ENCODE assay signal across 16 mouse cellular contexts in the genomic region with DNA sequence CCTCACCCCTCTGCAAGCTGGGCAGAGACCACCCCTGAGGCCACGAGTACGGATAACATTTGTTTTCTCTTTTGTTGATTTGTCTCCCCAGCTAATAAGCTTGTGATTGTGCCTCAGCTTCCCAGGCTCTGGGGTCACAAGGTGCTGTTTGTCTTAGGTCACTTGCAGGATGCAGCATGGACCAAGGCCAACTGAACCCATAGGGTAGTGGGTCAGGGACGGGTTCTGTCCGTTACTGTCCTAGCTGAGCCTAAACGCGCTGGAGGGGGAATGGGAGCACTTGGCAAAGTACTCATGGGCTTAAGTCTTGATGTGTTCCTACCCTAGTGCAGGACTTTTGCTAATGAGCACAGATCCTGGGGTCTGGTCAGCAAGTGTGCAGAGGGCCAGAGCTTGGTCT. TPM values are rescaled to one million over a fixed set of nuclear protein-coding genes. Genes with fewer than 3 reads are reported as not detected.
A peak's percentile ranks its signal among the peaks of the same experiment; 100 is the strongest.
DNase-seq lines count a peak whose midpoint lies in the region; ATAC-seq and TF ChIP-seq lines count a peak whose summit lies in the region.
"Had no signal": no experiment of that assay in that cellular context is flagged by ENCODE, and none has a peak within 500 bp of the region (broad histone marks: within the 10 kb centered on the region; RNA-seq: fewer than 3 reads in every experiment).

No protein-coding gene starts in this region.

- intact Hi-C loops in left cerebral cortex, postnatal 10 days (cut with DNase I), result no loop called here

- H3K4me2 ChIP-seq in heart, embryonic 15.5 days, result 0 out of 2 replicates have a peak overlapping the region, but pooled peaks have one; percentile 11
- H3K4me2 ChIP-seq in liver, embryonic 13.5 days, result 0 out of 2 replicates have a peak overlapping the region, but pooled peaks have one; percentile 1
- no peak overlapping the region for H3K4me2 ChIP-seq in stomach, embryonic 16.5 days (ENCODE audit: low read depth, low read length)

- peaks cover 24% of the 10 kb centered on the region for H3K4me1 ChIP-seq in heart, embryonic 15.5 days (replicated peaks)
- peaks cover 32% of the 10 kb centered on the region for H3K4me1 ChIP-seq in spleen, adult 2 months (ENCODE audit: control insufficient read depth, insufficient read depth, insufficient read length)
- peaks cover 94% of the 10 kb centered on the region for H3K4me1 ChIP-seq in liver, embryonic 13.5 days (replicated peaks)
- H3K4me1 ChIP-seq in stomach, embryonic 16.5 days (ENCODE audit: control insufficient read depth, insufficient read depth, low read length), result peaks cover 40% of the 10 kb centered on the region

- H3K27me3 ChIP-seq in heart, embryonic 15.5 days, result no peaks in the 10 kb centered on the region
- no peaks in the 10 kb centered on the region for H3K27me3 ChIP-seq in spleen, adult 2 months (ENCODE audit: control insufficient read depth, insufficient read depth, low read length)
- no peaks in the 10 kb centered on the region for H3K27me3 ChIP-seq in liver, embryonic 13.5 days
- H3K27me3 ChIP-seq in stomach, embryonic 16.5 days (ENCODE audit: control insufficient read depth, insufficient read depth, low read length), result no peaks in the 10 kb centered on the region

- TF ChIP-seq POLR2A in spleen, adult 2 months (IDR thresholded peaks at IDR 0.05; ENCODE audit: low read depth, low read length), result no peak

- no peaks in the 10 kb centered on the region for H3K9me3 ChIP-seq in heart, embryonic 15.5 days (replicated peaks)
- H3K9me3 ChIP-seq in liver, embryonic 13.5 days (replicated peaks), result no peaks in the 10 kb centered on the region
- no peaks in the 10 kb centered on the region for H3K9me3 ChIP-seq in stomach, embryonic 16.5 days (replicated peaks; ENCODE audit: control insufficient read depth, low read length)
- H3K9me3 ChIP-seq: megakaryocyte, embryonic 14.5 days; neural tube, embryonic 13.5 days had no signal

- no peak for DNase-seq in heart, postnatal 4 days
- DNase-seq in spleen, adult 2 months (ENCODE audit: low read depth in 1 of 2, low spot score in 2 of 2), result no peak
- DNase-seq in spleen, postnatal 10 days (ENCODE audit: low spot score in 2 of 2), result no peak
- DNase-seq in liver, embryonic 13.5 days, result no peak
- no peak for DNase-seq in left cerebral cortex, postnatal 10 days (ENCODE audit: extremely low spot score in 1 of 2, low spot score in 2 of 2)
- DNase-seq in urinary bladder, postnatal 14 days (ENCODE audit: low spot score), result no peak
- DNase-seq: thymus, postnatal 25 days had no signal

- H3K36me3 ChIP-seq in heart, embryonic 15.5 days, result peaks cover 35% of the 10 kb centered on the region
- H3K36me3 ChIP-seq in spleen, adult 2 months (ENCODE audit: control insufficient read depth, insufficient read depth, low read length), result peaks cover 14% of the 10 kb centered on the region
- peaks cover 46% of the 10 kb centered on the region for H3K36me3 ChIP-seq in liver, embryonic 13.5 days
- peaks cover 39% of the 10 kb centered on the region for H3K36me3 ChIP-seq in stomach, embryonic 16.5 days (ENCODE audit: control insufficient read depth, insufficient read depth, low read length)

- 77% methylated on average over 6 of the region's 6 CpGs for WGBS in heart, embryonic 15.5 days
- WGBS in spleen, adult 2 months, result 93% methylated on average over 6 of the region's 6 CpGs
- WGBS in liver, embryonic 13.5 days (ENCODE audit: insufficient replicate concordance), result 81% methylated on average over 6 of the region's 6 CpGs
- 84% methylated on average over 6 of the region's 6 CpGs for WGBS in stomach, embryonic 16.5 days

- no peak for TF ChIP-seq CTCF in spleen, adult 2 months (IDR thresholded peaks at IDR 0.05; ENCODE audit: extremely low read depth, insufficient read depth, insufficient read length, insufficient replicate concordance)

- no peak overlapping the region for H3K9ac ChIP-seq in heart, embryonic 15.5 days
- H3K9ac ChIP-seq in liver, embryonic 13.5 days, result peak overlapping the region; percentile 83; the same call in 1 of the 2 replicates
- H3K9ac ChIP-seq in stomach, embryonic 16.5 days (ENCODE audit: low read length), result peak overlapping the region; percentile 80; the same call in 1 of the 2 replicates
- H3K9ac ChIP-seq: lung, embryonic 14.5 days had no signal

- ATAC-seq in heart, embryonic 15.5 days (replicated peaks; ENCODE audit: insufficient number of reproducible peaks, insufficient read depth, low FRiP score, low read depth), result no peak
- no peak for ATAC-seq in liver, embryonic 13.5 days (ENCODE audit: low read depth)
- ATAC-seq in stomach, embryonic 16.5 days (ENCODE audit: insufficient read depth, low FRiP score), result no peak
- ATAC-seq: CD4-positive, CD25-positive, alpha-beta regulatory T cell, adult 4 months had no signal

- H3K27ac ChIP-seq in heart, embryonic 15.5 days, result no peak overlapping the region
- H3K27ac ChIP-seq in spleen, adult 2 months (ENCODE audit: insufficient read depth, low read length), result peak overlapping the region; percentile 90
- H3K27ac ChIP-seq in liver, embryonic 13.5 days, result peak overlapping the region; percentile 96
- peak overlapping the region; percentile 90; the same call in 1 of the 2 replicates for H3K27ac ChIP-seq in stomach, embryonic 16.5 days (ENCODE audit: low read length)
- H3K27ac ChIP-seq: kidney, postnatal 0 days; neural tube, embryonic 13.5 days had no signal

- no peak overlapping the region for H3K4me3 ChIP-seq in heart, embryonic 15.5 days
- 0 out of 2 replicates have a peak overlapping the region, but pooled peaks have one; percentile 20 for H3K4me3 ChIP-seq in spleen, adult 2 months (ENCODE audit: extremely low read depth, insufficient read depth, insufficient read length)
- H3K4me3 ChIP-seq in liver, embryonic 13.5 days (replicated peaks), result no peak overlapping the region
- no peak overlapping the region for H3K4me3 ChIP-seq in stomach, embryonic 16.5 days (replicated peaks; ENCODE audit: low read length)
- H3K4me3 ChIP-seq: megakaryocyte, embryonic 14.5 days; neural tube, embryonic 13.5 days had no signal

RNA-seq across cellular contexts. Expression of a gene that starts 6.8 kb away (rescaled TPM):
- polyA plus RNA-seq in heart, embryonic 15.5 days (2015; fragmentation: Nextera tagmentation; extraction: Ambion mirVana), result 43.0 and 45.2 TPM in 2 replicates
- total RNA-seq in heart, postnatal 4 days (2021), result 10 to 100 TPM; 35.8 to 37.9 TPM
- polyA plus RNA-seq in spleen, adult 2 months (2012; rRNA removed), result 37.3 and 69.8 TPM in 2 replicates
- polyA plus RNA-seq in liver, embryonic 13.5 days (2015; fragmentation: Nextera tagmentation; extraction: Ambion mirVana), result 45.6 and 50.4 TPM in 2 replicates
- polyA plus RNA-seq in stomach, embryonic 16.5 days (2015; fragmentation: Nextera tagmentation; extraction: Ambion mirVana), result 47.6 and 54.3 TPM in 2 replicates
- 10 to 100 TPM; 35.8 to 37.1 TPM for total RNA-seq in left cerebral cortex, postnatal 10 days (2021)

RNA-seq across cellular contexts. Expression of a gene that starts 9.0 kb away (rescaled TPM):
- 28.0 and 45.8 TPM in 2 replicates for polyA plus RNA-seq in heart, embryonic 15.5 days (2015; fragmentation: Nextera tagmentation; extraction: Ambion mirVana)
- 10 to 100 TPM; 36.0 to 39.2 TPM for total RNA-seq in heart, postnatal 4 days (2021)
- 56.3 and 90.3 TPM in 2 replicates for polyA plus RNA-seq in spleen, adult 2 months (2012; rRNA removed)
- 18.0 and 18.2 TPM in 2 replicates for polyA plus RNA-seq in liver, embryonic 13.5 days (2015; fragmentation: Nextera tagmentation; extraction: Ambion mirVana)
- polyA plus RNA-seq in stomach, embryonic 16.5 days (2015; fragmentation: Nextera tagmentation; extraction: Ambion mirVana), result 57.6 and 60.8 TPM in 2 replicates
- total RNA-seq in left cerebral cortex, postnatal 10 days (2021), result 100 to 1,000 TPM; 173 TPM

RNA-seq across cellular contexts. Expression of a gene that starts 13.0 kb away (rescaled TPM):
- 21.0 and 25.5 TPM in 2 replicates for polyA plus RNA-seq in heart, embryonic 15.5 days (2015; fragmentation: Nextera tagmentation; extraction: Ambion mirVana)
- 10 to 100 TPM; 27.3 to 28.7 TPM for total RNA-seq in heart, postnatal 4 days (2021)
- polyA plus RNA-seq in spleen, adult 2 months (2012; rRNA removed), result 12.1 and 17.7 TPM in 2 replicates
- polyA plus RNA-seq in liver, embryonic 13.5 days (2015; fragmentation: Nextera tagmentation; extraction: Ambion mirVana), result 2.7 and 3.9 TPM in 2 replicates
- 23.4 and 23.8 TPM in 2 replicates for polyA plus RNA-seq in stomach, embryonic 16.5 days (2015; fragmentation: Nextera tagmentation; extraction: Ambion mirVana)
- total RNA-seq in left cerebral cortex, postnatal 10 days (2021), result 100 to 1,000 TPM; 756 to 791 TPM

RNA-seq across cellular contexts. Expression of a gene that starts 37.4 kb away (rescaled TPM):
- 5.0 and 11.1 TPM in 2 replicates for polyA plus RNA-seq in heart, embryonic 15.5 days (2015; fragmentation: Nextera tagmentation; extraction: Ambion mirVana)
- total RNA-seq in heart, postnatal 4 days (2021), result 1 to 10 TPM; 8.4 to 8.9 TPM
- polyA plus RNA-seq in spleen, adult 2 months (2012; rRNA removed), result 175 and 297 TPM in 2 replicates
- 4.9 and 6.2 TPM in 2 replicates for polyA plus RNA-seq in liver, embryonic 13.5 days (2015; fragmentation: Nextera tagmentation; extraction: Ambion mirVana)
- 10.0 and 10.5 TPM in 2 replicates for polyA plus RNA-seq in stomach, embryonic 16.5 days (2015; fragmentation: Nextera tagmentation; extraction: Ambion mirVana)
- 100 to 1,000 TPM; 115 to 117 TPM for total RNA-seq in left cerebral cortex, postnatal 10 days (2021)

RNA-seq across cellular contexts. Expression of a gene that starts 40.7 kb away (rescaled TPM):
- polyA plus RNA-seq in heart, embryonic 15.5 days (2015; fragmentation: Nextera tagmentation; extraction: Ambion mirVana), result 0.15 and 0.53 TPM in 2 replicates
- total RNA-seq in heart, postnatal 4 days (2021), result under 1 TPM in 1 of 2 experiments, not detected in 1; 0.12 TPM
- polyA plus RNA-seq in spleen, adult 2 months (2012; rRNA removed), result 5.8 and 7.4 TPM in 2 replicates
- 0.20 and 0.21 TPM in 2 replicates for polyA plus RNA-seq in liver, embryonic 13.5 days (2015; fragmentation: Nextera tagmentation; extraction: Ambion mirVana)
- polyA plus RNA-seq in stomach, embryonic 16.5 days (2015; fragmentation: Nextera tagmentation; extraction: Ambion mirVana), result 0.23 TPM in 1 of 2 replicates, not detected in the other
- under 1 TPM; 0.13 to 0.28 TPM for total RNA-seq in left cerebral cortex, postnatal 10 days (2021)
- total RNA-seq: adrenal gland, postnatal 36 days; heart, postnatal 25 days had no signal
- polyA plus RNA-seq: neural tube, embryonic 13.5 days had no signal
